Mouse (Mus musculus): ENCODE data around the gene Pnkd. TPM values are rescaled to one million over a fixed set of nuclear protein-coding genes. Genes with fewer than 3 reads are reported as not detected.

Gene Pnkd
- 122 and 132 TPM in 2 replicates for polyA plus RNA-seq (2014; fragmentation: Nextera tagmentation; extraction: Ambion mirVana)

DNA sequence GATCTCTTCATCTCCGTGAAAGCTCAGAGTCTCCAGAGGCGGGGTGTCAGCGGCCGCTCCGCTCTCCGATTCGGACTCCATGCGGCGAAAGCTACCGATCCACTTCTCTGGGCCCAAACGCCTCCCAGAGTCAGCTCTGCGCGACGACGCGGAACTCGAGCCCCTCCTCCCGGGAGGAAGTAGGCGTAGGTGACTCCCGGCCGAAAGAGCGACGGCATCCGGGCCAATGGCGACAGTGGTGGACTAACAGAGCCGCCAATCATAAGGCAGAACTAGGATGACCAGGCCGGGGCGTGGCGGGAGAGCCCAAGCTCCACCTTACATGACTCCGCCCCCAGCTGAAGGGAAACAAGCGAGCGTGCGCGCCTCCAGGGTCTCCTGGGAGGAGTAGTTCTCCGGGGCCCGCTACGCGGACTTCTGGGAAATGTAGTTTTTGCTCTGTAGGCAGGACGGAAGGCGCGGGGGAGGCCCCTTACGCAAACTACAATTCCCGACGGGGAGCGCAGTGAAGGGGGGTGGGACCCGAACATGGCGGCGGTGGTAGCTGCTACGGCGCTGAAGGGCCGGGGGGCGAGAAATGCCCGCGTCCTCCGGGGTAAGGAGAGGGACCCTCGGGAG lies at the start of gene Pnkd, which contains the start of gene Aamp:
TSS of gene Pnkd (plus strand) at position 388 of the 618 bp plus-strand sequence.
TSS of gene Aamp (minus strand) at position 196 of the 618 bp plus-strand sequence.
- ATAC-seq (ENCODE audit: insufficient number of reproducible peaks, insufficient read depth, low FRiP score, low read depth) = peak; percentile 96
- H3K4me1 ChIP-seq (ENCODE audit: control insufficient read depth, insufficient read depth, low read length) = peaks cover 23% of the 10 kb centered on the region
- peak within 1 kb of the TSS; percentile 61; the same call in 1 of the 2 replicates for H3K27ac ChIP-seq (ENCODE audit: low read length)
- H3K9ac ChIP-seq (replicated peaks; ENCODE audit: low read depth, low read length) = peak within 1 kb of the TSS; percentile 59
- peak within 1 kb of the TSS; percentile 71 for H3K4me3 ChIP-seq (ENCODE audit: low read depth, low read length)
- H3K9me3 ChIP-seq (ENCODE audit: control insufficient read depth, low read depth, low read length) = no peaks in the 10 kb centered on the region
- no peaks in the 10 kb centered on the region for H3K27me3 ChIP-seq (ENCODE audit: control insufficient read depth, insufficient read depth, low read length)
- H3K4me2 ChIP-seq (replicated peaks; ENCODE audit: low read depth, low read length) = peak within 1 kb of the TSS; percentile 87
- WGBS = under 1% methylated on average over 56 of the region's 56 CpGs
- H3K36me3 ChIP-seq (ENCODE audit: control insufficient read depth, insufficient read depth, low read length) = peaks cover 55% of the 10 kb centered on the region

GRCm38 (mm10) chr1:74235938-74236589 lies 48.7 kb upstream of the Pnkd start, which contains the start of gene Arpc2:
TSS of gene Arpc2 (plus strand) at chr1:74236084.
- Histone ChIP-seq H3K4me2 (replicated peaks; ENCODE audit: low read depth, low read length) (peak within 1 kb of the TSS; percentile 79), H3K27ac (ENCODE audit: low read length) (peak within 1 kb of the TSS; percentile 76), H3K4me1 (ENCODE audit: control insufficient read depth, insufficient read depth, low read length) (peaks cover 28% of the 10 kb centered on the region), H3K9me3 (ENCODE audit: control insufficient read depth, low read depth, low read length) (no peaks in the 10 kb centered on the region), H3K27me3 (ENCODE audit: control insufficient read depth, insufficient read depth, low read length) (no peaks in the 10 kb centered on the region), H3K9ac (replicated peaks; ENCODE audit: low read depth, low read length) (peak within 1 kb of the TSS; percentile 94), H3K4me3 (ENCODE audit: low read depth, low read length) (peak within 1 kb of the TSS; percentile 76), H3K36me3 (ENCODE audit: control insufficient read depth, insufficient read depth, low read length) (no peaks in the 10 kb centered on the region)
- peak; percentile 91 for ATAC-seq (ENCODE audit: insufficient number of reproducible peaks, insufficient read depth, low FRiP score, low read depth)
- WGBS = 2% methylated on average over 43 of the region's 55 CpGs

DNA sequence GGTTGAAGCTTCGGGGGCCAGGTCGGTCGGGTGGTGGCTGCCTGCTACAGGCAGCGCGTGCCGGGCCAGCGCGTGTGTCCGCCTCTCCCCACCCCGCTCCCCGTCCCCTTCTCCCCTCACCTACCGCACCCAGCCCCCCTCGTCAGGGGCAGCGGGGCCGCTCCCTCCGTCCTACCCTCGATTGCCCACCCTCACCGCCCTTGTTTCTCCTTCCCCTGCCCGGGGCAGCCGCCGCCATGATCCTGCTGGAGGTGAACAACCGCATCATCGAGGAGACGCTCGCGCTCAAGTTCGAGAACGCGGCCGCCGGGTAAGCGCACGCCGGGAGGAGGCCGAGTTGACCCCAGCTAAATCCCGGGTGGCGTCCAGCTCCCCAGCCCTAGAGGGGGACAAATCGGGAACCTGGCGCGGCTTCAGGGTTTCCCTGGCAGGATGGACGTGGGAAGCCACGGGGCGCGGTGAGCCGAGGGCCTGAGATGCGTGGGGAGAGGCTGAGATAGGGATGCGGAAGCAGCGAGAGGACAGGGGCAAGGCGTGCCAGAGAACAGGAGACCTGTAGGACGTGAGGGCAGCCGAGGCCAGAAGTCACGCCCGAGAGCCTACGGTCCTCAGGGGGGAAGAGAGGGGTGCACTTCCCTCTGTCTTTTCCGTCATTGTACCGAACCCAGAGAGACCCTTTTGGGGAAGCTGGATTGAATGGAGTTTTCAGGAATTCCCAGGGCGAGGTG lies 48.0 kb upstream of the Pnkd start:
- Histone ChIP-seq H3K9ac (replicated peaks; ENCODE audit: low read depth, low read length) (peak overlapping the region; percentile 94), H3K27me3 (ENCODE audit: control insufficient read depth, insufficient read depth, low read length) (no peaks in the 10 kb centered on the region), H3K4me1 (ENCODE audit: control insufficient read depth, insufficient read depth, low read length) (peaks cover 28% of the 10 kb centered on the region), H3K4me3 (ENCODE audit: low read depth, low read length) (peak overlapping the region; percentile 76), H3K36me3 (ENCODE audit: control insufficient read depth, insufficient read depth, low read length) (no peaks in the 10 kb centered on the region), H3K9me3 (ENCODE audit: control insufficient read depth, low read depth, low read length) (no peaks in the 10 kb centered on the region), H3K4me2 (replicated peaks; ENCODE audit: low read depth, low read length) (peak overlapping the region; percentile 79), H3K27ac (ENCODE audit: low read length) (peak overlapping the region; percentile 76)
- ATAC-seq (ENCODE audit: insufficient number of reproducible peaks, insufficient read depth, low FRiP score, low read depth) = peak; percentile 61; the same call in 1 of the 2 replicates
- under 1% methylated on average over 55 of the region's 57 CpGs for WGBS

DNA sequence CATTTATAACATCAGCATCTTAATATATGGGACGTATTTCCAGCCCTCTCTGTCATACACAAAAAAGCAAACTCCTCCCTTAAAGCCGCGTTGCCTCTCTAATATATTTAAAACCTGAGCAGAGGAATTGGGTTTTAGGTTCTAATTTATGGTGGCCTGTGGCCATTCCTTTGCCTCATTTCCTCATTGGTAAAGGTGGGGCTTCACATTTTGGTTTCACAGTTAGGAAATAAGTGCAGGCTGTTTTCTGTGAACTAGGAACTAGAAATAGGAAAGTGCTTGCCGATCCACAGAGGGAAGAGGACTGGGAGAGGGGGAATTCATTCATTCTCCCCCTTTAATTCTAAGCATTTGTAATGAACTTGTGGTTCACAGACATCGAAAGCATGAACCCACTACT lies 47.1 kb upstream of the Pnkd start:
- WGBS = 31% methylated on average over 5 of the region's 5 CpGs
- H3K4me3 ChIP-seq (ENCODE audit: low read depth, low read length) = peak overlapping the region; percentile 76
- H3K9me3 ChIP-seq (ENCODE audit: control insufficient read depth, low read depth, low read length) = no peaks in the 10 kb centered on the region
- H3K36me3 ChIP-seq (ENCODE audit: control insufficient read depth, insufficient read depth, low read length) = no peaks in the 10 kb centered on the region
- H3K4me1 ChIP-seq (ENCODE audit: control insufficient read depth, insufficient read depth, low read length) = peaks cover 28% of the 10 kb centered on the region
- H3K4me2 ChIP-seq (replicated peaks; ENCODE audit: low read depth, low read length) = peak overlapping the region; percentile 79
- peak overlapping the region; percentile 76 for H3K27ac ChIP-seq (ENCODE audit: low read length)
- H3K9ac ChIP-seq (replicated peaks; ENCODE audit: low read depth, low read length) = peak overlapping the region; percentile 94
- no peaks in the 10 kb centered on the region for H3K27me3 ChIP-seq (ENCODE audit: control insufficient read depth, insufficient read depth, low read length)
- ATAC-seq (ENCODE audit: insufficient number of reproducible peaks, insufficient read depth, low FRiP score, low read depth) = no peak

DNA sequence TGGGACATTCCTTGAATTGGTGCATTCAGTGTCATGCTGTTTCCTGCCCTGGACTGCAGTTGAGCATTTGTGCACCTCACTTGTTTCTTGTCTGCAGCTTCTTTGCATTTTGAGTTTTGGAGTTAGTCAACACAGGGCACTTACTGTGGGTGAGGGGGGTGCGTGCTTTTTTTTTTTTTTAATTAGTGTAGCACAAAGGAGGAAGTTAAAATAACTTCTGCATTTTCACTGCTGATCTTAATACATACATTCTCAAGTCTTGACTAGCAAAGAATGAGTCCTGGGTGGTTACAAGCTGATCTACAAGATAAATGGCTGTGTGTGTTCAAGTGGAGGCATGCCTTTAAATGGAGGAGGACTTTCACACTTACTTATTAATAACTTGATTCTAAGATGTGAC lies 46.6 kb upstream of the Pnkd start:
- peak overlapping the region; percentile 30; the same call in 1 of the 2 replicates for H3K27ac ChIP-seq (ENCODE audit: low read length)
- no peaks in the 10 kb centered on the region for H3K36me3 ChIP-seq (ENCODE audit: control insufficient read depth, insufficient read depth, low read length)
- peak overlapping the region; percentile 94 for H3K9ac ChIP-seq (replicated peaks; ENCODE audit: low read depth, low read length)
- H3K9me3 ChIP-seq (ENCODE audit: control insufficient read depth, low read depth, low read length) = no peaks in the 10 kb centered on the region
- H3K4me2 ChIP-seq (replicated peaks; ENCODE audit: low read depth, low read length) = peak overlapping the region; percentile 79
- ATAC-seq (ENCODE audit: insufficient number of reproducible peaks, insufficient read depth, low FRiP score, low read depth) = no peak
- H3K27me3 ChIP-seq (ENCODE audit: control insufficient read depth, insufficient read depth, low read length) = no peaks in the 10 kb centered on the region
- H3K4me3 ChIP-seq (ENCODE audit: low read depth, low read length) = peak overlapping the region; percentile 76
- H3K4me1 ChIP-seq (ENCODE audit: control insufficient read depth, insufficient read depth, low read length) = peaks cover 28% of the 10 kb centered on the region
- 59% methylated on average over 1 of the region's 1 CpGs for WGBS

- no peaks in the 10 kb centered on the region for H3K36me3 ChIP-seq (ENCODE audit: control insufficient read depth, insufficient read depth, low read length)
- H3K27ac ChIP-seq (ENCODE audit: low read length) = peak overlapping the region; percentile 64; the same call in 1 of the 2 replicates
- 37% methylated on average over 7 of the region's 7 CpGs for WGBS
- no peak overlapping the region for H3K4me3 ChIP-seq (ENCODE audit: low read depth, low read length)
- peaks cover 32% of the 10 kb centered on the region for H3K4me1 ChIP-seq (ENCODE audit: control insufficient read depth, insufficient read depth, low read length)
- peak overlapping the region; percentile 79 for H3K4me2 ChIP-seq (replicated peaks; ENCODE audit: low read depth, low read length)
- no peaks in the 10 kb centered on the region for H3K27me3 ChIP-seq (ENCODE audit: control insufficient read depth, insufficient read depth, low read length)
- peak overlapping the region; percentile 18; the same call in 1 of the 2 replicates for H3K9ac ChIP-seq (replicated peaks; ENCODE audit: low read depth, low read length)
- no peaks in the 10 kb centered on the region for H3K9me3 ChIP-seq (ENCODE audit: control insufficient read depth, low read depth, low read length)
- no peak for ATAC-seq (ENCODE audit: insufficient number of reproducible peaks, insufficient read depth, low FRiP score, low read depth)
Measured at GRCm38 (mm10) chr1:74239162-74239561, 45.6 kb upstream of the Pnkd start.

GRCm38 (mm10) chr1:74239618-74240017 lies 45.1 kb upstream of the Pnkd start:
- H3K27me3 ChIP-seq (ENCODE audit: control insufficient read depth, insufficient read depth, low read length) = no peaks in the 10 kb centered on the region
- no peak for ATAC-seq (ENCODE audit: insufficient number of reproducible peaks, insufficient read depth, low FRiP score, low read depth)
- 48% methylated on average over 11 of the region's 11 CpGs for WGBS
- no peak overlapping the region for H3K9ac ChIP-seq (replicated peaks; ENCODE audit: low read depth, low read length)
- peak overlapping the region; percentile 64; the same call in 1 of the 2 replicates for H3K27ac ChIP-seq (ENCODE audit: low read length)
- peaks cover 34% of the 10 kb centered on the region for H3K4me1 ChIP-seq (ENCODE audit: control insufficient read depth, insufficient read depth, low read length)
- no peaks in the 10 kb centered on the region for H3K36me3 ChIP-seq (ENCODE audit: control insufficient read depth, insufficient read depth, low read length)
- peak overlapping the region; percentile 79 for H3K4me2 ChIP-seq (replicated peaks; ENCODE audit: low read depth, low read length)
- no peak overlapping the region for H3K4me3 ChIP-seq (ENCODE audit: low read depth, low read length)
- no peaks in the 10 kb centered on the region for H3K9me3 ChIP-seq (ENCODE audit: control insufficient read depth, low read depth, low read length)

- H3K36me3 ChIP-seq (ENCODE audit: control insufficient read depth, insufficient read depth, low read length) = no peaks in the 10 kb centered on the region
- H3K4me1 ChIP-seq (ENCODE audit: control insufficient read depth, insufficient read depth, low read length) = peaks cover 34% of the 10 kb centered on the region
- no peak overlapping the region for H3K4me3 ChIP-seq (ENCODE audit: low read depth, low read length)
- peak overlapping the region; percentile 64 for H3K27ac ChIP-seq (ENCODE audit: low read length)
- no peak overlapping the region for H3K9ac ChIP-seq (replicated peaks; ENCODE audit: low read depth, low read length)
- H3K27me3 ChIP-seq (ENCODE audit: control insufficient read depth, insufficient read depth, low read length) = no peaks in the 10 kb centered on the region
- H3K4me2 ChIP-seq (replicated peaks; ENCODE audit: low read depth, low read length) = peak overlapping the region; percentile 15; the same call in 1 of the 2 replicates
- WGBS = 27% methylated on average over 6 of the region's 6 CpGs
- H3K9me3 ChIP-seq (ENCODE audit: control insufficient read depth, low read depth, low read length) = no peaks in the 10 kb centered on the region
- ATAC-seq (ENCODE audit: insufficient number of reproducible peaks, insufficient read depth, low FRiP score, low read depth) = no peak
Measured at GRCm38 (mm10) chr1:74240311-74240710, 44.4 kb upstream of the Pnkd start.
